Mouse (Mus musculus): ENCODE measurements around the gene Bahd1. TPM values are rescaled to one million over a fixed set of nuclear protein-coding genes. Genes with fewer than 3 reads are reported as not detected.

Gene Bahd1
- polyA plus RNA-seq, 1 experiment: 11.3 TPM

DNA sequence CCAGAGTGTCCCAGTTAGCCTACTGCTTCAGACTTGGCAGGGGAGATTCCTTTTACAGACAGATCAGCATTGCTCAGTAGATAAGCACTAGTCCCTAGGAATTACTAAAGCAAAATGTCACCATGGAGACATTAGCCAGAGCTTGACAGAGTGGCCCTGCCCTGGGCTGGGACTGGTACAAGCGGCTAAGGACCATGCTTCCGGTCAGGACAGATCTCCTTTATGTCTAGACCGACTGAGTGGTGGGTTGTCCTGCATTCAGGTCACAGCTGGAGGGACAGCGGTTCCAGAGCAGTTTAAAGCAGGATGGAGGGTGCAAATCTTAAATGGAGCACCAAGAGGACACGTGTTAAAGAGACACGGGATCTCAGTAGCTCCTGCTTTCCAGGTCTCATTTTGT lies 25.8 kb downstream of the Bahd1 start:
- no peak for DNase-seq (ENCODE audit: low read depth, low spot score)
- 4% methylated on average over 6 of the region's 6 CpGs for WGBS

GRCm38 (mm10) chr2:118926361-118926997 lies 26.3 kb downstream of the Bahd1 start, which contains the start of gene Chst14:
Gene Chst14 (plus strand): TSS chr2:118926496.
- no peak for DNase-seq (ENCODE audit: low read depth, low spot score)
- under 1% methylated on average over 42 of the region's 47 CpGs for WGBS

- no peak for DNase-seq (ENCODE audit: low read depth, low spot score)
- WGBS: 58% methylated on average over 31 of the region's 31 CpGs
These were observed 27.0 kb downstream of the Bahd1 start for GRCm38 (mm10) chr2:118926998-118927739.

GRCm38 (mm10) chr2:118941341-118941740 lies 41.2 kb downstream of the Bahd1 start:
- 66% methylated on average over 7 of the region's 7 CpGs for WGBS
- DNase-seq (ENCODE audit: low read depth, low spot score): no peak

DNA sequence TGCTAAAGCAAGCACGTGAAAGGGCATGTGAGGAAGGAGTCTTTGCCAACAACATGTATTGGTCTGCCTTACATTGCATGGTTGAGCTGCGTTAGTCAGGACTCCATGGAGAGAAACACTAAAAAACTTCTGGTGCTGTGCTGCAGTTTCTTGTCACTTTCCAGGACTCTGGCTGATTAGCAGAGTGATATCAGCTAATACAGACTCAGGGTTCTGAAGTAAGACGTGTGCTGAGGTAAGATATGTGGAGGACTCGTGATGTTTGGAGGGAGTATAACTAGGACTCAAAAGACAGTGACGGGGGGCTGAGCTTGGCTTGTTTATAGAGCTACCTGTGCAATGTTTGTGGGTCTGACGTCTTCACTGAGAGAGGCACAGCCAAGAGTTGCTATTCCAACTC lies 43.1 kb downstream of the Bahd1 start:
- 88% methylated on average over 6 of the region's 6 CpGs for WGBS
- DNase-seq (ENCODE audit: low read depth, low spot score): no peak

DNA sequence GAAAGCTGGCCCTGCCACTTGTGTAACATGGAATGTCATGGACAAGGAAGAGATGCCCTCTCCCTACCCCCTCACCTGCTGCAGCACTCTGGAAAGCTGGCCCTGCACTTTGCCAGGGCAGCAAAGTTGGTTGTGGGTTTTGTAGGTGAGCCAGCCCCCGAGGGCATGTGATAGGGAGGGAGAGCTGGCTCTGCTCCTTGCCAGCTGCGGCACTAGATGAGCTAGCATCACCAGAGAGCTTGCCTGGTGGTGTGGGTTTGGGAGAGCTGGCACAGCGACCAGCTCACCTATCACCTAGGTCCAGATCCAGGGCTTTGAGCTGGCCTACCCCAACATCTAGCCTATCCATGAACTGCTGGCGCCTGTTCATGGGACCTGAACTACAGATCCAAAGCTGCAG lies 48.6 kb downstream of the Bahd1 start:
- no peak for DNase-seq (ENCODE audit: low read depth, low spot score)

GRCm38 (mm10) chr2:118949699-118950098 lies 49.5 kb downstream of the Bahd1 start:
- no peak for DNase-seq (ENCODE audit: low read depth, low spot score)
- 65% methylated on average over 3 of the region's 3 CpGs for WGBS

More for the DNA sequence above, 48.6 kb downstream of the Bahd1 start:
- 79% methylated on average over 4 of the region's 4 CpGs for WGBS

DNA sequence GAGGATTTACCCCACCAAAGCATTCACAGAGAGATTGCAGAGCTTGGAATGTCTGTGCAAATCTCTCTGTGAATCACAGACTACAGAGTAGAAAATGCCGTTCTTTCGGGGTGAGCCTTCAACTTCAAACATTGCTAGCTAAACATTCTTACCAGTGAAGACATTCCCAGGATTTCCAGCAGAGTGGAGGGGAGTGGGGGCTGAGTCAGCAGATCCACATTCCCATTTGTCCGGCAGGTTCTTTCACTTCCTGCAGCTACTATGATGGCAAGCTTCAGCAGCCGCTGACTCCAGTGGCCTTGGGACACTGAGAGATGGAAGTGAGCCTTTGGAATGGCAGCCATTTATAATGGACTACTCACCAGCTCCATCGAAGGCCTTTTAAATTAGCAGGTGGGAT lies 56.3 kb downstream of the Bahd1 start:
- WGBS: 71% methylated on average over 5 of the region's 5 CpGs
- no peak for DNase-seq (ENCODE audit: low read depth, low spot score)

- WGBS: 14% methylated on average over 2 of the region's 2 CpGs
- DNase-seq (ENCODE audit: low read depth, low spot score): no peak
These were observed 59.5 kb downstream of the Bahd1 start for GRCm38 (mm10) chr2:118959644-118960043.

- DNase-seq (ENCODE audit: low read depth, low spot score): no peak
- WGBS: 88% methylated on average over 2 of the region's 2 CpGs
These were observed 60.2 kb downstream of the Bahd1 start for GRCm38 (mm10) chr2:118960413-118960812.

- no peak for DNase-seq (ENCODE audit: low read depth, low spot score)
- 44% methylated on average over 2 of the region's 2 CpGs for WGBS
These were observed 61.4 kb downstream of the Bahd1 start for GRCm38 (mm10) chr2:118961546-118961945.

DNA sequence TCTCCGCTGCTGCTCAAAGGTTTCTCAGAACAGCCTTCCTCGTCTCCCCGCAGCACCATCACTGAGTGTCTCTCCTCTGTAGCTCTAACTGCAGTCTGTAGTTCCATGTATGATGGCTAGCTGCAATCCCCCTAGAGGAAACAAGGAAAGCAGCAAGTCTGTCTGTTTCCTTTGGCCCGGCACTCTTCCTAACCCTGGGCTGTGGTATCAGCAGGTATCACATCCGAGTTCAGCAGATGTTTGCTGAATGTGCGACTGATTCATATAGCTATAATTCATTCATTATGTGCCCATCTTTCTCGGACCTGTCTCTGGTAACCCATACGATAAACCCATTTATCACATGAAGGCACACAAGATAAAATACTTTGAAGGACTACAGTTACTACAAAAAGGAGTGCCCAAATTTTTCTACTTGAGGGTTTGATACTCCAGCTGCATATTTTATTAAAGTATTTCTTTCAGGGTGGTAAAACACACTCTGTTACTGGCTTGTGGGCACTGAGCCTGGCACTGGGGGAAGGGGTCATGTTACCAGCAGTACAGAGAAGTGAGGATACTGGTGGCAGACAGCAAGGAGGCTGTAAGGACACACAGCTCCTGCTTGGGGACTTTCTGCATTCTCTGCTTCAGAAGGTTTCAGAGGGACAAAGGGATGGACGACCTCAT lies 63.0 kb downstream of the Bahd1 start:
- 59% methylated on average over 9 of the region's 9 CpGs for WGBS
- no peak for DNase-seq (ENCODE audit: low read depth, low spot score)

DNA sequence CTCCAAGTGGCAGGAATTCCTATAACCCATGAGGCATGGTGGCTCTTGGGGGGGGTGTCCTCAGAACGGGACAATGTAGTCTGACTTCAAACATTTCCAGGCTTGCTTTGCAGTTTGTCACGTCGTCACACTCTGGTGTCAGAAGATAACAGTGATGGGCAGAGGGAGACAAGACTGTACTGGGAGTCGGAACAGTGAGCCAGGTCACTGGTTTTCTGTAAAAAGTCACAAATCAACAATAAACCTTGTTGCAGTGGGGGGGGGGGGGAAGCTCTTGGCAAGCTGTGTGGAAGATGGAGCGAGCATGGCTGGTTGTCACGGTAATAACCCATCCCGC lies 63.5 kb downstream of the Bahd1 start:
- DNase-seq (ENCODE audit: low read depth, low spot score): no peak
- WGBS: 61% methylated on average over 7 of the region's 7 CpGs

DNA sequence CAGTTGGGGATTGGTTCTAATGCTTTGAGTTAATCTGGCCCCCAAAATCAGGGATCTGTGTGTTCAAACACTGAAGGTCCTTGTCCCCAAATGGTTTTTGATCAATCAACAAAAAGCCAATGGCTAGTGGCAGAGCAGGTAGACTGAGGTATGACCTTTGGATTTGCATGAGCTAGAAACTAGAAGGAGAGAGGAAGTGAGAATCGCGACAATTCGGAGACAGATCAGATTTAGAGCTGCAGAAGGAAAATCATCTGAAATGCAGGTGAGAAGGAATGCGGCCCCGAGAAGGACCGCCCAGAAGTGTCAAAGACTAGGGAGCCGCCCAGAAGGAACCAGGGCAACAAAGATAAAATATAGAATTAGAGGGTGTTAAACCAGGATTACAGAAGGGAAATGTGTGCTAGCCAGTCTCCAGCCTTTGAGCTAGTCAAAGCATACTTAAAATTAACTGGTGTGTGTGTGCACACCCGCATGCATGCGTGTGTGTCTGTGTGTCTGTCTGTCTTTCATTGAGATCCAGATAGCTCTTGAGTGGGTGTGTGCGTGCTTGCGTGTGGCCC lies 69.5 kb downstream of the Bahd1 start:
- DNase-seq (ENCODE audit: low read depth, low spot score): no peak
- WGBS: 69% methylated on average over 11 of the region's 11 CpGs

DNA sequence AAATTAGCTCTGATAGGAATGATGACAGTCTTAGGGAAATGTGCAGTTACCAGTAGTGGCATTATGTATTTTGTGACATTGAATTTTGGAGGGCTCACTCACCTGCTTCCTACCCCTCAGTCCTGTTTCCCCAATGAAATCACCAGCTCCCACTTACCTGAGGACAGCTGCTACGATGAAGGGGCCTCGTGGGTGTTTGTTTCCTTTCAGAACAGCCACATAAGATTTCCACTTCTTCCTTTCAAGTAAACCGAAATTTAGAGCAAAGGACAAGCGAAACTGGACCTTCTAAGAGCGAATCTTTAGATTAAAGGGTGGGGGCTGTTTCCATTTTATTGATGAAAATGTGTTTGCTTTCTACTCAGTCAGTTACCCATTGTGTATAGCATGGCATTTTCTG lies 71.9 kb downstream of the Bahd1 start:
- WGBS: 67% methylated on average over 5 of the region's 5 CpGs
- no peak for DNase-seq (ENCODE audit: low read depth, low spot score)

DNA sequence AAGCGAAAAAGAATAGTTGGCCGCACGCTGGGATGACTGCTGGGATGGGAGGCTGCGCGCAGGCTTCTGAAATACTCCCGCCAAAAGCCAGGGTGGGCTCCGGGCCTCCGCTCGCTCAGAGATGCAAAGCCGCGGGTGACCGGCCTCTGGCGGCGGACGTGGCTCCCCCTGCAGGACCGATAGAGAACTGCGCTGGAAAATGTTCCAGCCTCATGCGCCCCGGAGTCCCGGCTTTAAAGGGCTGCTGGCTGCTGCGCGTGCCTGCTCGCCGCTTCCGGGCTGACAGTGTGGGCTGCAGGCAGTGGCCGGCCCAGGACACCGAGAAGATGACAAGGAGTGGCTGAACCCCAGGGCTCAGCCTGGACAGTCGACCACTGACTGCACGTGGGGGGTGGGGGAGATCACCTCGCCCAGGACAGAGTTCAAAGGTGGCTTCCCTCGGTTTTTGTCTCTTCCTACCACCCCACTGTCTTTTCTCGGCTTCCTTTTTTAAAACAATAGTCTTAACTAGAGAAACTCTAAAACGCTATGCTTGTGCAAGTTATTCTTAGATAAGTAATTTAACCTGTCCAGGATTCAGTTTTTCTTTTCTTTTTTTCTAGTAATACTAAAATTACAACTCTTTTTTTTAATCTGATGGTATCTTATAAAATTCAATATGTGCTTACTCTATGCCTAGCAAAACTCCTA lies 72.7 kb downstream of the Bahd1 start:
- peak; percentile 42 for DNase-seq (ENCODE audit: low read depth, low spot score)
- under 1% methylated on average over 33 of the region's 33 CpGs for WGBS

All from large intestine, adult 2 months (tissue).